Mouse (Mus musculus): Measurements from ENCODE around the gene Camta1. TPM values are rescaled to one million over a fixed set of nuclear protein-coding genes. Genes with fewer than 3 reads are reported as not detected.

Camta1 gene
- polyA plus RNA-seq, 1 experiment from 2014 or later: 77.1 TPM

- ATAC-seq (ENCODE audit: insufficient number of reproducible peaks, low FRiP score, low TSS enrichment, low read depth): no peak
- Histone ChIP-seq H3K9ac (no peak overlapping the region), H3K4me3 (replicated peaks) (no peak overlapping the region), H3K27ac (replicated peaks) (no peak overlapping the region), H3K9me3 (replicated peaks) (no peaks in the 10 kb centered on the region), H3K4me1 (peaks cover 14% of the 10 kb centered on the region), H3K36me3 (no peaks in the 10 kb centered on the region), H3K27me3 (no peaks in the 10 kb centered on the region), H3K4me2 (replicated peaks) (no peak overlapping the region)
- WGBS: 88% methylated on average over 5 of the region's 5 CpGs
These were observed 346.4 kb downstream of the Camta1 start for GRCm38 (mm10) chr4:151515316-151515715.

- H3K4me1 ChIP-seq: no peaks in the 10 kb centered on the region
- no peak for ATAC-seq (ENCODE audit: insufficient number of reproducible peaks, low FRiP score, low TSS enrichment, low read depth)
- 83% methylated on average over 4 of the region's 4 CpGs for WGBS
- no peak overlapping the region for H3K27ac ChIP-seq (replicated peaks)
- no peaks in the 10 kb centered on the region for H3K36me3 ChIP-seq
- H3K9ac ChIP-seq: no peak overlapping the region
- H3K9me3 ChIP-seq (replicated peaks): no peaks in the 10 kb centered on the region
- no peak overlapping the region for H3K4me3 ChIP-seq (replicated peaks)
- H3K27me3 ChIP-seq: no peaks in the 10 kb centered on the region
- H3K4me2 ChIP-seq (replicated peaks): no peak overlapping the region
These were observed 350.6 kb downstream of the Camta1 start for GRCm38 (mm10) chr4:151511092-151511491.

- ATAC-seq (ENCODE audit: insufficient number of reproducible peaks, low FRiP score, low TSS enrichment, low read depth): no peak
- no peak overlapping the region for H3K4me3 ChIP-seq (replicated peaks)
- no peaks in the 10 kb centered on the region for H3K27me3 ChIP-seq
- H3K4me2 ChIP-seq (replicated peaks): no peak overlapping the region
- H3K27ac ChIP-seq (replicated peaks): no peak overlapping the region
- no peaks in the 10 kb centered on the region for H3K9me3 ChIP-seq (replicated peaks)
- WGBS: 36% methylated on average over 4 of the region's 4 CpGs
- no peak overlapping the region for H3K9ac ChIP-seq
- no peaks in the 10 kb centered on the region for H3K36me3 ChIP-seq
- H3K4me1 ChIP-seq: no peaks in the 10 kb centered on the region
These were observed 351.3 kb downstream of the Camta1 start for GRCm38 (mm10) chr4:151510417-151510816.

- Histone ChIP-seq H3K9ac (no peak overlapping the region), H3K9me3 (replicated peaks) (no peaks in the 10 kb centered on the region), H3K4me3 (replicated peaks) (no peak overlapping the region), H3K4me1 (no peaks in the 10 kb centered on the region), H3K4me2 (replicated peaks) (no peak overlapping the region), H3K36me3 (no peaks in the 10 kb centered on the region), H3K27ac (replicated peaks) (no peak overlapping the region), H3K27me3 (no peaks in the 10 kb centered on the region)
- ATAC-seq (ENCODE audit: insufficient number of reproducible peaks, low FRiP score, low TSS enrichment, low read depth): no peak
- 74% methylated on average over 6 of the region's 6 CpGs for WGBS
These were observed 355.0 kb downstream of the Camta1 start for GRCm38 (mm10) chr4:151506701-151507100.

GRCm38 (mm10) chr4:151498481-151499276, 363.0 kb downstream of the Camta1 start:
- 73% methylated on average over 5 of the region's 5 CpGs for WGBS
- no peak for ATAC-seq (ENCODE audit: insufficient number of reproducible peaks, low FRiP score, low TSS enrichment, low read depth)
- Histone ChIP-seq H3K4me2 (replicated peaks) (no peak overlapping the region), H3K4me1 (0 out of 2 replicates have a peak, but pooled peaks cover 7% of the 10 kb centered on the region), H3K9me3 (replicated peaks) (no peaks in the 10 kb centered on the region), H3K4me3 (replicated peaks) (no peak overlapping the region), H3K27ac (replicated peaks) (no peak overlapping the region), H3K9ac (no peak overlapping the region), H3K36me3 (no peaks in the 10 kb centered on the region), H3K27me3 (no peaks in the 10 kb centered on the region)

GRCm38 (mm10) chr4:151496581-151496980, 365.1 kb downstream of the Camta1 start:
- no peak overlapping the region for H3K4me3 ChIP-seq (replicated peaks)
- H3K27ac ChIP-seq (replicated peaks): no peak overlapping the region
- no peaks in the 10 kb centered on the region for H3K9me3 ChIP-seq (replicated peaks)
- no peaks in the 10 kb centered on the region for H3K27me3 ChIP-seq
- 78% methylated on average over 5 of the region's 5 CpGs for WGBS
- H3K9ac ChIP-seq: no peak overlapping the region
- no peak overlapping the region for H3K4me2 ChIP-seq (replicated peaks)
- H3K36me3 ChIP-seq: no peaks in the 10 kb centered on the region
- ATAC-seq (ENCODE audit: insufficient number of reproducible peaks, low FRiP score, low TSS enrichment, low read depth): no peak
- H3K4me1 ChIP-seq: 0 out of 2 replicates have a peak, but pooled peaks cover 7% of the 10 kb centered on the region

- 74% methylated on average over 11 of the region's 11 CpGs for WGBS
These were observed 366.3 kb downstream of the Camta1 start for GRCm38 (mm10) chr4:151495276-151495882.

GRCm38 (mm10) chr4:151492786-151493185, 368.9 kb downstream of the Camta1 start:
- no peak overlapping the region for H3K27ac ChIP-seq (replicated peaks)
- H3K4me3 ChIP-seq (replicated peaks): no peak overlapping the region
- H3K4me2 ChIP-seq (replicated peaks): no peak overlapping the region
- 81% methylated on average over 10 of the region's 10 CpGs for WGBS
- 0 out of 2 replicates have a peak, but pooled peaks cover 4% of the 10 kb centered on the region for H3K4me1 ChIP-seq
- H3K9ac ChIP-seq: no peak overlapping the region
- H3K36me3 ChIP-seq: no peaks in the 10 kb centered on the region
- H3K9me3 ChIP-seq (replicated peaks): no peaks in the 10 kb centered on the region
- ATAC-seq (ENCODE audit: insufficient number of reproducible peaks, low FRiP score, low TSS enrichment, low read depth): no peak
- H3K27me3 ChIP-seq: no peaks in the 10 kb centered on the region

More at GRCm38 (mm10) chr4:151495276-151495882, 366.3 kb downstream of the Camta1 start:
- Histone ChIP-seq H3K27me3 (no peaks in the 10 kb centered on the region), H3K9ac (no peak overlapping the region), H3K9me3 (replicated peaks) (no peaks in the 10 kb centered on the region), H3K4me2 (replicated peaks) (no peak overlapping the region), H3K36me3 (no peaks in the 10 kb centered on the region), H3K27ac (replicated peaks) (no peak overlapping the region), H3K4me1 (0 out of 2 replicates have a peak, but pooled peaks cover 7% of the 10 kb centered on the region), H3K4me3 (replicated peaks) (no peak overlapping the region)
- no peak for ATAC-seq (ENCODE audit: insufficient number of reproducible peaks, low FRiP score, low TSS enrichment, low read depth)

GRCm38 (mm10) chr4:151483977-151484313, 377.7 kb downstream of the Camta1 start:
- Histone ChIP-seq H3K27ac (replicated peaks) (no peak overlapping the region), H3K9ac (no peak overlapping the region), H3K4me2 (replicated peaks) (no peak overlapping the region), H3K4me1 (no peaks in the 10 kb centered on the region), H3K36me3 (no peaks in the 10 kb centered on the region), H3K27me3 (peaks cover 16% of the 10 kb centered on the region), H3K4me3 (replicated peaks) (no peak overlapping the region), H3K9me3 (replicated peaks) (no peaks in the 10 kb centered on the region)
- WGBS: 41% methylated on average over 8 of the region's 8 CpGs
- 0 out of 2 replicates have a peak, but pooled peaks have one; percentile 43 for ATAC-seq (ENCODE audit: insufficient number of reproducible peaks, low FRiP score, low TSS enrichment, low read depth)

GRCm38 (mm10) chr4:151483299-151483976, 378.2 kb downstream of the Camta1 start:
- peak; percentile 51 for ATAC-seq (ENCODE audit: insufficient number of reproducible peaks, low FRiP score, low TSS enrichment, low read depth)
- Histone ChIP-seq H3K36me3 (no peaks in the 10 kb centered on the region), H3K4me2 (replicated peaks) (no peak overlapping the region), H3K9ac (no peak overlapping the region), H3K27ac (replicated peaks) (no peak overlapping the region), H3K9me3 (replicated peaks) (no peaks in the 10 kb centered on the region), H3K4me1 (no peaks in the 10 kb centered on the region), H3K4me3 (replicated peaks) (no peak overlapping the region), H3K27me3 (peaks cover 16% of the 10 kb centered on the region)
- WGBS: 8% methylated on average over 21 of the region's 21 CpGs

- H3K4me2 ChIP-seq (replicated peaks): no peak overlapping the region
- H3K4me1 ChIP-seq: no peaks in the 10 kb centered on the region
- no peak overlapping the region for H3K9ac ChIP-seq
- H3K36me3 ChIP-seq: no peaks in the 10 kb centered on the region
- peaks cover 15% of the 10 kb centered on the region for H3K27me3 ChIP-seq
- H3K9me3 ChIP-seq (replicated peaks): no peaks in the 10 kb centered on the region
- H3K27ac ChIP-seq (replicated peaks): no peak overlapping the region
- ATAC-seq (ENCODE audit: insufficient number of reproducible peaks, low FRiP score, low TSS enrichment, low read depth): no peak
- no peak overlapping the region for H3K4me3 ChIP-seq (replicated peaks)
- WGBS: 93% methylated on average over 3 of the region's 3 CpGs
These were observed 380.7 kb downstream of the Camta1 start for GRCm38 (mm10) chr4:151480928-151481327.
